Mouse (Mus musculus): ENCODE data around the gene Lim2. TPM values are rescaled to one million over a fixed set of nuclear protein-coding genes. Genes with fewer than 3 reads are reported as not detected.

The Lim2 gene
- not detected in 2 replicates for polyA plus RNA-seq (2015; fragmentation: Nextera tagmentation; extraction: Ambion mirVana)

GRCm38 (mm10) chr7:43427406-43427805 is at the start of gene Lim2:
Gene Lim2, plus strand, starts transcription at chr7:43427670.

GRCm38 (mm10) chr7:43408131-43408553 is 19.3 kb upstream of the Lim2 start, which contains the start of gene Siglecg:
Gene Siglecg, plus strand, starts transcription at chr7:43408204.

GRCm38 (mm10) chr7:43436341-43437255 is 9.1 kb downstream of the Lim2 start, which contains the start of gene Nkg7:
Gene Nkg7, plus strand, starts transcription at chr7:43437073.

GRCm38 (mm10) chr7:43440482-43440881 is 13.0 kb downstream of the Lim2 start, which contains the start of gene Cldnd2:
Gene Cldnd2, plus strand, starts transcription at chr7:43440782.

GRCm38 (mm10) chr7:43443917-43444293 is 16.4 kb downstream of the Lim2 start, which contains the start of the genes Etfb and Gm45233:
Gene Etfb, plus strand, starts transcription at chr7:43444083.
Gene Gm45233, plus strand, starts transcription at chr7:43444128.

GRCm38 (mm10) chr7:43462851-43463250 is 35.4 kb downstream of the Lim2 start, which contains the start of gene Vsig10l:
Gene Vsig10l, plus strand, starts transcription at chr7:43463151.

Small RNA genes lying within 50 kb of the gene (microRNA-seq; reads per million reads assigned to microRNA genes)
- gene Mir7051: 1.9 reads per million

Other genes starting within 250 kb of the Lim2 start
- 5.1 and 5.7 TPM in 2 replicates for gene Zfp715, start 114.4 kb upstream of the Lim2 start, polyA plus RNA-seq (2015; fragmentation: Nextera tagmentation; extraction: Ambion mirVana)
- 0.10 and 0.47 TPM in 2 replicates for gene Siglecf, start 76.3 kb upstream of the Lim2 start, polyA plus RNA-seq (2015; fragmentation: Nextera tagmentation; extraction: Ambion mirVana)
- gene Siglecg, start 19.5 kb upstream of the Lim2 start, polyA plus RNA-seq (2015; fragmentation: Nextera tagmentation; extraction: Ambion mirVana): 0.25 and 0.34 TPM in 2 replicates
- gene Nkg7, start 9.4 kb downstream of the Lim2 start, polyA plus RNA-seq (2015; fragmentation: Nextera tagmentation; extraction: Ambion mirVana): 0.75 and 0.80 TPM in 2 replicates
- gene Cldnd2, start 13.1 kb downstream of the Lim2 start, polyA plus RNA-seq (2015; fragmentation: Nextera tagmentation; extraction: Ambion mirVana): not detected in 2 replicates
- gene Etfb, start 16.4 kb downstream of the Lim2 start, polyA plus RNA-seq (2015; fragmentation: Nextera tagmentation; extraction: Ambion mirVana): 302 and 307 TPM in 2 replicates
- 0.17 TPM in 1 of 2 replicates, not detected in the other for gene Gm45233, start 16.5 kb downstream of the Lim2 start, polyA plus RNA-seq (2015; fragmentation: Nextera tagmentation; extraction: Ambion mirVana)
- 4.6 and 5.0 TPM in 2 replicates for gene Vsig10l, start 35.5 kb downstream of the Lim2 start, polyA plus RNA-seq (2015; fragmentation: Nextera tagmentation; extraction: Ambion mirVana)
- 0.11 and 0.19 TPM in 2 replicates for gene Iglon5, start 62.4 kb downstream of the Lim2 start, polyA plus RNA-seq (2015; fragmentation: Nextera tagmentation; extraction: Ambion mirVana)
- not detected in 2 replicates for gene 4931406B18Rik, start 78.3 kb downstream of the Lim2 start, polyA plus RNA-seq (2015; fragmentation: Nextera tagmentation; extraction: Ambion mirVana)
- gene Cd33, start 116.8 kb downstream of the Lim2 start, polyA plus RNA-seq (2015; fragmentation: Nextera tagmentation; extraction: Ambion mirVana): 2.0 and 5.1 TPM in 2 replicates
- 1.00 and 1.0 TPM in 2 replicates for gene Zfp658, start 134.6 kb downstream of the Lim2 start, polyA plus RNA-seq (2015; fragmentation: Nextera tagmentation; extraction: Ambion mirVana)
- gene Zfp719, start 151.9 kb downstream of the Lim2 start, polyA plus RNA-seq (2015; fragmentation: Nextera tagmentation; extraction: Ambion mirVana): 4.7 and 6.3 TPM in 2 replicates
- gene Zfp819, start 179.5 kb downstream of the Lim2 start, polyA plus RNA-seq (2015; fragmentation: Nextera tagmentation; extraction: Ambion mirVana): 0.07 TPM in 1 of 2 replicates, not detected in the other
- not detected in 2 replicates for gene Ceacam18, start 207.0 kb downstream of the Lim2 start, polyA plus RNA-seq (2015; fragmentation: Nextera tagmentation; extraction: Ambion mirVana)
- 0.70 and 1.1 TPM in 2 replicates for gene Siglece, start 232.5 kb downstream of the Lim2 start, polyA plus RNA-seq (2015; fragmentation: Nextera tagmentation; extraction: Ambion mirVana)
- gene Ctu1, start 244.3 kb downstream of the Lim2 start, polyA plus RNA-seq (2015; fragmentation: Nextera tagmentation; extraction: Ambion mirVana): 7.5 and 8.4 TPM in 2 replicates